Mouse (Mus musculus): ENCODE data around the gene Rasgef1c. TPM values are rescaled to one million over a fixed set of nuclear protein-coding genes. Genes with fewer than 3 reads are reported as not detected.

The Rasgef1c gene
- polyA plus RNA-seq, 1 experiment: not detected

DNA sequence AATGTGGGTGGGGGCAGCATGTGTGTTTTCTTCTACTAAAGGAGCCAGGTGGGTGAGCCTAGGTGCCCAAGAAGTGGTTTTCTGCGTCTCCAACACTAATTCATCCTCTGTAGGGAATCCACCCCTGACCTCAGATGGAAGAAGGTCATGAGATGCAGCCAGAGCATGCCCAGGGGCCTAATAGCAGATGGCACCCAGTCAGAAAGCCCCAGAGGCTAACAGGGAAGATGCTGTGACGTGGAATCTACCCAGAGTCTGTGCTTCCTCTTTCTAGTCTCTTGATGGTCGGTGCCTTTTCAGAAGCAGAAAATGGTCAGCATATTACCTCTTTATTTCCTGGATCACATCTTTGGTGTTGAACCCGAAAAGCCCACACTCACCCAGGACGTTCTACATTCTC lies 42.3 kb downstream of the Rasgef1c start:
- H3K79me2 ChIP-seq (ENCODE audit: control insufficient read depth, insufficient read depth): no peaks in the 10 kb centered on the region
- peaks cover 25% of the 10 kb centered on the region for H3K27me3 ChIP-seq (ENCODE audit: control insufficient read depth, insufficient read depth, insufficient read length)
- TF ChIP-seq USF1 (IDR thresholded peaks at IDR 0.05; ENCODE audit: low read depth): no peak
- TF ChIP-seq MYOG (IDR thresholded peaks at IDR 0.05; ENCODE audit: control insufficient read depth, extremely low read depth, insufficient read length): no peak
- TF ChIP-seq FOSL1 (IDR thresholded peaks at IDR 0.05; ENCODE audit: insufficient read depth, low read length, poor library complexity, severe bottlenecking): no peak
- TF ChIP-seq CEBPB (IDR thresholded peaks at IDR 0.05; ENCODE audit: low read depth): no peak
- no peak for TF ChIP-seq CTCF (IDR thresholded peaks at IDR 0.05; ENCODE audit: control insufficient read depth, insufficient read depth, insufficient read length)
- TF ChIP-seq MAX (IDR thresholded peaks at IDR 0.05): no peak
- TF ChIP-seq MYOD1 (IDR thresholded peaks at IDR 0.05; ENCODE audit: control insufficient read depth, insufficient read length, low read depth): no peak
- H3K36me3 ChIP-seq (ENCODE audit: control insufficient read depth, insufficient read depth): no peaks in the 10 kb centered on the region
- H3K79me3 ChIP-seq (ENCODE audit: low read depth): no peaks in the 10 kb centered on the region
- H3K4me3 ChIP-seq (ENCODE audit: insufficient read depth, poor library complexity, severe bottlenecking): no peak overlapping the region
- no peak overlapping the region for H3ac ChIP-seq (ENCODE audit: control insufficient read depth, insufficient read length, low read depth)

DNA sequence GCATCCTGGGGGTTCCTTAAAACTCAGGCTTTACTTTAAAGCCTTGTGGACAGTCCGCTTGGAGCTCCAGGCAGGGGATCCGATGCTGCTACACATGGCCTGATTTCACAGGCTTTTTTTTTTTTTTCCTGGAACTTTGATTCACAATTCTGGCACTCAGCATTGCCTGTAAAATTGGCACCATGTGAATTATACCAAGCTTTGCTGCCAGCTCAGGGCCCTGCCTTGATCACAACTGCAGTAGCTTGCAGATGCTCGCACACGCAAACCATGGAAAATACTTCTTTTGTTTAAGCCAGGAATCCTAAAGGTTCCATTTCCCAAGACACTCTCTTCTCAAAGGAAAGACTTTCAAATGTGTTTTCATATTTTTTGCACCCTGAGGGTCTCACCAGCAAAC lies 44.1 kb downstream of the Rasgef1c start:
- Histone ChIP-seq H3K79me3 (ENCODE audit: low read depth) (no peaks in the 10 kb centered on the region), H3K79me2 (ENCODE audit: control insufficient read depth, insufficient read depth) (no peaks in the 10 kb centered on the region), H3ac (ENCODE audit: control insufficient read depth, insufficient read length, low read depth) (no peak overlapping the region), H3K4me3 (ENCODE audit: insufficient read depth, poor library complexity, severe bottlenecking) (no peak overlapping the region), H3K27me3 (ENCODE audit: control insufficient read depth, insufficient read depth, insufficient read length) (peaks cover 31% of the 10 kb centered on the region), H3K36me3 (ENCODE audit: control insufficient read depth, insufficient read depth) (no peaks in the 10 kb centered on the region)
- no peak for TF ChIP-seq USF1 (IDR thresholded peaks at IDR 0.05; ENCODE audit: low read depth)
- TF ChIP-seq MYOD1 (IDR thresholded peaks at IDR 0.05; ENCODE audit: control insufficient read depth, insufficient read length, low read depth): no peak
- no peak for TF ChIP-seq MAX (IDR thresholded peaks at IDR 0.05)
- no peak for TF ChIP-seq FOSL1 (IDR thresholded peaks at IDR 0.05; ENCODE audit: insufficient read depth, low read length, poor library complexity, severe bottlenecking)
- no peak for TF ChIP-seq CTCF (IDR thresholded peaks at IDR 0.05; ENCODE audit: control insufficient read depth, insufficient read depth, insufficient read length)
- TF ChIP-seq CEBPB (IDR thresholded peaks at IDR 0.05; ENCODE audit: low read depth): no peak
- TF ChIP-seq MYOG (IDR thresholded peaks at IDR 0.05; ENCODE audit: control insufficient read depth, extremely low read depth, insufficient read length): no peak

DNA sequence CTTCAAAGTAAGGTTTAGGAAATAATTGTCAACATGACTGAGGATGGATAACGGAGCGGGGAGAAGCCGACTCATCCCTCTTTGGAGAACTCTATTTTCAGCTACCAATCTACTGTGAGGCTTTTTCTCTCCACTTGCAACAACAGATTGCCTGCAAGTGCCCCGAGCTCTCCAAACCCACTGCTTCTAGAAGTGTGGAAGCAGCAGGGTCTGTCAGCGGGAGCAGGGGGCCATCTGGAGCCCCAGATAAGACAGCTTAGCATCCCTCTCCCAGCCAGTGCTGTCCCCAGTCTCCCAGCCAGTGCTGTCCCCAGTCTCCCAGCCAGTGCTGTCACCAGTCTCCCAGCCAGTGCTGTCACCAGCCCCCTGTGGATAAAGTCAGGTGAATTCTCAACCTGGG lies 48.2 kb downstream of the Rasgef1c start:
- Histone ChIP-seq H3K79me3 (ENCODE audit: low read depth) (no peaks in the 10 kb centered on the region), H3K79me2 (ENCODE audit: control insufficient read depth, insufficient read depth) (no peaks in the 10 kb centered on the region), H3K36me3 (ENCODE audit: control insufficient read depth, insufficient read depth) (no peaks in the 10 kb centered on the region), H3K27me3 (ENCODE audit: control insufficient read depth, insufficient read depth, insufficient read length) (peaks cover 46% of the 10 kb centered on the region), H3ac (ENCODE audit: control insufficient read depth, insufficient read length, low read depth) (no peak overlapping the region), H3K4me3 (ENCODE audit: insufficient read depth, poor library complexity, severe bottlenecking) (no peak overlapping the region)
- no peak for TF ChIP-seq MYOD1 (IDR thresholded peaks at IDR 0.05; ENCODE audit: control insufficient read depth, insufficient read length, low read depth)
- TF ChIP-seq CTCF (IDR thresholded peaks at IDR 0.05; ENCODE audit: control insufficient read depth, insufficient read depth, insufficient read length): no peak
- no peak for TF ChIP-seq USF1 (IDR thresholded peaks at IDR 0.05; ENCODE audit: low read depth)
- no peak for TF ChIP-seq FOSL1 (IDR thresholded peaks at IDR 0.05; ENCODE audit: insufficient read depth, low read length, poor library complexity, severe bottlenecking)
- TF ChIP-seq MAX (IDR thresholded peaks at IDR 0.05): no peak
- TF ChIP-seq CEBPB (IDR thresholded peaks at IDR 0.05; ENCODE audit: low read depth): no peak
- no peak for TF ChIP-seq MYOG (IDR thresholded peaks at IDR 0.05; ENCODE audit: control insufficient read depth, extremely low read depth, insufficient read length)

DNA sequence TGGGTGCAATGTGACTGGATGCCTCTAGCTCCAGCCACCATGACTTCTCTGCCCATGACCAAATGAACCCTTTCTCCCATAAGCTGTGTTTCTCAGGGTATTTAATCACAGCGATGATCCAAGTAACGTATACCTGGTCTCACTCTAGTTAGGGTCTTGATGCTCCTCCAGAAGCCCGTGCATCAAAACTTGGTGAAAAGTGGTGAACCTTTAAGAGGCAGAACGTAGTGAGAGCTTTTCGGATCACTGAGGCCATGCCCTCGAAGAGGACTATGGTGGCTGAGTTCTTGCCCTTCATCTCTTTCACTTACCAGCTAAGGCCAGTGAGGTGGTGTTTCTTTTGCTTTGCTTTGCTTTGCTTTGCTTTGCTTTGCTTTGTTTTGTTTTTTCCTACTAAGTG lies 52.0 kb downstream of the Rasgef1c start:
- Histone ChIP-seq H3K27me3 (ENCODE audit: control insufficient read depth, insufficient read depth, insufficient read length) (peaks cover 65% of the 10 kb centered on the region), H3K4me3 (ENCODE audit: insufficient read depth, poor library complexity, severe bottlenecking) (no peak overlapping the region), H3K79me2 (ENCODE audit: control insufficient read depth, insufficient read depth) (no peaks in the 10 kb centered on the region), H3ac (ENCODE audit: control insufficient read depth, insufficient read length, low read depth) (no peak overlapping the region), H3K36me3 (ENCODE audit: control insufficient read depth, insufficient read depth) (no peaks in the 10 kb centered on the region), H3K79me3 (ENCODE audit: low read depth) (no peaks in the 10 kb centered on the region)
- TF ChIP-seq MYOD1 (IDR thresholded peaks at IDR 0.05; ENCODE audit: control insufficient read depth, insufficient read length, low read depth) (no peak), USF1 (IDR thresholded peaks at IDR 0.05; ENCODE audit: low read depth) (no peak), MAX (IDR thresholded peaks at IDR 0.05) (no peak), MYOG (IDR thresholded peaks at IDR 0.05; ENCODE audit: control insufficient read depth, extremely low read depth, insufficient read length) (no peak), CTCF (IDR thresholded peaks at IDR 0.05; ENCODE audit: control insufficient read depth, insufficient read depth, insufficient read length) (no peak), FOSL1 (IDR thresholded peaks at IDR 0.05; ENCODE audit: insufficient read depth, low read length, poor library complexity, severe bottlenecking) (no peak), CEBPB (IDR thresholded peaks at IDR 0.05; ENCODE audit: low read depth) (no peak)

DNA sequence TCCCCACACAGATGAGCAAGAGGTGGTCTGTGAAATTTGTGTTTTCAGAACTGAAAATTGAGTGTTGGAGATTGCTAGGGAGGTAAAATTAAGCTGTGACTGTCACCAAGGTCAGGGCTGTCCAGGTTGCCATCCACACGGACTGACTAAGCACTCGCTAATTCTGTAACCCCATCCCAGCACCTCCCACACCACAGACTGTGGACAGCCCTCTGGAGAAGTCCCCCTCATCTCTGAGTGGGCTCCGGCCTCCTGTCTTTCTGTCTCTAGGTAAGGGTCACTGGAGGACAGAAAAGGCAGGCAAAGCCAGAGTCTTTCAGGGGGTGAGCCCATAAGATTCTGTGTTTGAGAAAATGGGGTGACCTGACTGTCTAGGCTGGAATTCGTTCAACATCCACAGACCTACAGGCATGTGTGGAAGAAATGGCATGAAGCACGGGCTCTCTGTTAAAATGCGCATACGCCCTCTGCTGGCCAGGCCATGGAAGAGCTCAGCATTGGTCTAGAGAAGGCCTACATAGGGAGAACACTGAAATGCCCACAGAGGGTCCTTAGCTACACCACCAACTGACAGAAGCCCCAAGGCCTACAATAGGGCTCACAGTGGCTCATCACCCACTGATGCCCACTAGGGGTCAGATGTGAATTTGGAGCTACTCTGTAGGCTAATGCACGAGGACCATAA lies 54.1 kb downstream of the Rasgef1c start:
- TF ChIP-seq CTCF (IDR thresholded peaks at IDR 0.05; ENCODE audit: control insufficient read depth, insufficient read depth, insufficient read length) (peak; percentile 63), MAX (IDR thresholded peaks at IDR 0.05) (no peak)
- Histone ChIP-seq H3K4me3 (ENCODE audit: insufficient read depth, poor library complexity, severe bottlenecking) (no peak overlapping the region), H3K27me3 (ENCODE audit: control insufficient read depth, insufficient read depth, insufficient read length) (peaks cover 74% of the 10 kb centered on the region)

DNA sequence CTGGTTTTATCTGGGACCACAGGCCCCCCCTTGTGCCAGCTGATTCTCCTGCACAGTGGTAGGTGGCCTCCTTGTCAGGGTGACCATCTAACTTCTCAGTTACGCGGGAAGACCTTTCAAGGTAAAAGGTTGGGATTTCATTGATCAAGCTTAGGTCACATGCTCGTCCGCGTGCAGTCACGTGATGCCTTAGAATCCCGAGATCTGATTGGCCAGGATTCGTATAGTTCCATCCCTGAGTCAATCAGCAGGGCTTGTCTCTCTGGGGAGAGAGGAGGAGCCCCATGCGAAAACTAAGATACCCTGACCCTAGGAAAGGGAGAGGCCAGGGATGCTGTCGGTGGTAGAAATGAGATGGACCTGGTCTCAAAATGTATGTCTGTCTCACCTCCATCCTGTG lies 56.4 kb downstream of the Rasgef1c start:
- Histone ChIP-seq H3K27me3 (ENCODE audit: control insufficient read depth, insufficient read depth, insufficient read length) (peaks cover 63% of the 10 kb centered on the region), H3ac (ENCODE audit: control insufficient read depth, insufficient read length, low read depth) (no peak overlapping the region)
- TF ChIP-seq USF1 (IDR thresholded peaks at IDR 0.05; ENCODE audit: low read depth) (peak; percentile 55), MAX (IDR thresholded peaks at IDR 0.05) (no peak)

More for the DNA sequence above, 54.1 kb downstream of the Rasgef1c start:
- H3K79me2 ChIP-seq (ENCODE audit: control insufficient read depth, insufficient read depth): no peaks in the 10 kb centered on the region
- H3ac ChIP-seq (ENCODE audit: control insufficient read depth, insufficient read length, low read depth): no peak overlapping the region
- H3K79me3 ChIP-seq (ENCODE audit: low read depth): no peaks in the 10 kb centered on the region
- H3K36me3 ChIP-seq (ENCODE audit: control insufficient read depth, insufficient read depth): no peaks in the 10 kb centered on the region

More for the DNA sequence above, 56.4 kb downstream of the Rasgef1c start:
- Histone ChIP-seq H3K79me2 (ENCODE audit: control insufficient read depth, insufficient read depth) (no peaks in the 10 kb centered on the region), H3K36me3 (ENCODE audit: control insufficient read depth, insufficient read depth) (no peaks in the 10 kb centered on the region), H3K79me3 (ENCODE audit: low read depth) (no peaks in the 10 kb centered on the region), H3K4me3 (ENCODE audit: insufficient read depth, poor library complexity, severe bottlenecking) (no peak overlapping the region)

Measured in C2C12 (cell line).